Mouse (Mus musculus): Measurements from ENCODE around the gene Scn10a. TPM values are rescaled to one million over a fixed set of nuclear protein-coding genes. Genes with fewer than 3 reads are reported as not detected.

Scn10a gene
- 1 to 10 TPM in 1 of 2 experiments, under 1 TPM in 1; 0.82 to 1.0 TPM for total RNA-seq (2021)

- intact Hi-C loops (cut with DNase I): no loop called here
These were observed at the start of gene Scn10a for GRCm38 (mm10) chr9:119719222-119719621. Gene Scn10a, minus strand, starts transcription at chr9:119719322.

GRCm38 (mm10) chr9:119768585-119768984 is 49.5 kb upstream of the Scn10a start:
- peak; percentile 13 to 41 for DNase-seq
- intact Hi-C loops (cut with DNase I): loop anchor here (5.0 kb wide), 1 partner anchor 116 kb away; no protein-coding TSS in a partner anchor

More at GRCm38 (mm10) chr9:119719222-119719621, at the start of gene Scn10a:
- no peak for DNase-seq

GRCm38 (mm10) chr9:119760226-119760625 is 41.1 kb upstream of the Scn10a start:
- no peak for DNase-seq
- intact Hi-C loops (cut with DNase I): no loop called here

- DNase-seq: no peak
- intact Hi-C loops (cut with DNase I): no loop called here
These were observed 40.3 kb upstream of the Scn10a start for GRCm38 (mm10) chr9:119759457-119759856.

- intact Hi-C loops (cut with DNase I): loop anchor here (2.0 to 5.0 kb wide), 4 partner anchors 89 to 291 kb away; no protein-coding TSS in a partner anchor
- peak; percentile 44 to 56 for DNase-seq
These were observed 32.4 kb upstream of the Scn10a start for GRCm38 (mm10) chr9:119751507-119751906.

GRCm38 (mm10) chr9:119749112-119749511 is 30.0 kb upstream of the Scn10a start:
- DNase-seq: no peak
- intact Hi-C loops (cut with DNase I): no loop called here

GRCm38 (mm10) chr9:119743900-119744299 is 24.8 kb upstream of the Scn10a start:
- intact Hi-C loops (cut with DNase I): no loop called here
- peak in 1 of 2 experiments; percentile 12 for DNase-seq

- intact Hi-C loops (cut with DNase I): no loop called here
- no peak for DNase-seq
These were observed 24.2 kb upstream of the Scn10a start for GRCm38 (mm10) chr9:119743312-119743711.

- DNase-seq: no peak
- intact Hi-C loops (cut with DNase I): no loop called here
These were observed 22.1 kb upstream of the Scn10a start for GRCm38 (mm10) chr9:119741101-119741786.

GRCm38 (mm10) chr9:119728412-119729097 is 9.4 kb upstream of the Scn10a start:
- intact Hi-C loops (cut with DNase I): no loop called here

GRCm38 (mm10) chr9:119726990-119727389 is 7.9 kb upstream of the Scn10a start:
- no peak for DNase-seq
- intact Hi-C loops (cut with DNase I): no loop called here

More at GRCm38 (mm10) chr9:119728412-119729097, 9.4 kb upstream of the Scn10a start:
- DNase-seq: no peak

- no peak for DNase-seq
- intact Hi-C loops (cut with DNase I): no loop called here
These were observed 6.3 kb upstream of the Scn10a start for GRCm38 (mm10) chr9:119725293-119725862.

GRCm38 (mm10) chr9:119706700-119707099 is 12.4 kb downstream of the Scn10a start:
- peak; percentile 80 to 87 for DNase-seq
- intact Hi-C loops (cut with DNase I): no loop called here

- intact Hi-C loops (cut with DNase I): no loop called here
- DNase-seq: no peak
These were observed 27.6 kb downstream of the Scn10a start for GRCm38 (mm10) chr9:119691505-119691904.

GRCm38 (mm10) chr9:119691001-119691400 is 28.1 kb downstream of the Scn10a start:
- DNase-seq: no peak

GRCm38 (mm10) chr9:119687893-119688292 is 31.2 kb downstream of the Scn10a start:
- peak in 1 of 2 experiments; percentile 2 for DNase-seq
- intact Hi-C loops (cut with DNase I): no loop called here

More at GRCm38 (mm10) chr9:119691001-119691400, 28.1 kb downstream of the Scn10a start:
- intact Hi-C loops (cut with DNase I): no loop called here

GRCm38 (mm10) chr9:119686187-119686586 is 32.9 kb downstream of the Scn10a start:
- no peak for DNase-seq
- intact Hi-C loops (cut with DNase I): no loop called here

GRCm38 (mm10) chr9:119680896-119681295 is 38.2 kb downstream of the Scn10a start:
- intact Hi-C loops (cut with DNase I): no loop called here
- DNase-seq: peak in 1 of 2 experiments; percentile 5

GRCm38 (mm10) chr9:119664109-119664508 is 55.0 kb downstream of the Scn10a start:
- intact Hi-C loops (cut with DNase I): loop anchor here (5.0 kb wide), 1 partner anchor 88 kb away; no protein-coding TSS in a partner anchor
- DNase-seq: peak; percentile 22 to 32

GRCm38 (mm10) chr9:119656111-119656510 is 63.0 kb downstream of the Scn10a start:
- DNase-seq: peak; percentile 42 to 53
- intact Hi-C loops (cut with DNase I): loop anchor here (10.0 kb wide), 1 partner anchor 191 kb away; no protein-coding TSS in a partner anchor

GRCm38 (mm10) chr9:119653758-119654157 is 65.4 kb downstream of the Scn10a start:
- intact Hi-C loops (cut with DNase I): loop anchor here (5.0 to 10.0 kb wide), 2 partner anchors 114 to 189 kb away; no protein-coding TSS in a partner anchor
- DNase-seq: no peak
